Mouse (Mus musculus): ENCODE measurements around the gene Ctc1. TPM values are rescaled to one million over a fixed set of nuclear protein-coding genes. Genes with fewer than 3 reads are reported as not detected.

The Ctc1 gene
- 3.9 TPM for polyA plus RNA-seq (2014; fragmentation: Illumina TruSeq; extraction: RNeasy Lipid Tissue Mini Kit (QIAGEN cat#74804); ENCODE audit: low read depth, low replicate concordance)

GRCm38 (mm10) chr11:69015644-69016441 is at the start of gene Ctc1:
Ctc1 (plus strand) TSS chr11:69015911.

GRCm38 (mm10) chr11:68967337-68968282 is 48.1 kb upstream of the Ctc1 start, which contains the start of gene Slc25a35:
Slc25a35 (plus strand) TSS chr11:68968131.

GRCm38 (mm10) chr11:68975085-68975484 is 40.6 kb upstream of the Ctc1 start, which contains the start of gene Rangrf:
Rangrf (minus strand) TSS chr11:68975185.

GRCm38 (mm10) chr11:69008182-69009121 is 7.3 kb upstream of the Ctc1 start, which contains the start of gene Pfas:
Pfas (minus strand) TSS chr11:69008460.

GRCm38 (mm10) chr11:69045531-69046394 is 30.1 kb downstream of the Ctc1 start, which contains the start of gene Aurkb:
Aurkb (plus strand) TSS chr11:69045647.

GRCm38 (mm10) chr11:69059357-69059974 is 43.8 kb downstream of the Ctc1 start, which contains the start of gene Borcs6:
Borcs6 (plus strand) TSS chr11:69059717.

GRCm38 (mm10) chr11:69070590-69071222 is 55.0 kb downstream of the Ctc1 start, which contains the start of gene Tmem107:
Tmem107 (plus strand) TSS chr11:69070806.

Other genes starting within 250 kb of the Ctc1 start
- 251 TPM for gene Ndel1, start 144.1 kb upstream of the Ctc1 start, polyA plus RNA-seq (2014; fragmentation: Illumina TruSeq; extraction: RNeasy Lipid Tissue Mini Kit (QIAGEN cat#74804); ENCODE audit: low read depth, low replicate concordance)
- gene Rnf222, start 127.4 kb upstream of the Ctc1 start, polyA plus RNA-seq (2014; fragmentation: Illumina TruSeq; extraction: RNeasy Lipid Tissue Mini Kit (QIAGEN cat#74804); ENCODE audit: low read depth, low replicate concordance), result not detected
- gene Rpl26, start 114.3 kb upstream of the Ctc1 start, polyA plus RNA-seq (2014; fragmentation: Illumina TruSeq; extraction: RNeasy Lipid Tissue Mini Kit (QIAGEN cat#74804); ENCODE audit: low read depth, low replicate concordance), result 170 TPM
- 0.65 TPM for gene Odf4, start 88.8 kb upstream of the Ctc1 start, polyA plus RNA-seq (2014; fragmentation: Illumina TruSeq; extraction: RNeasy Lipid Tissue Mini Kit (QIAGEN cat#74804); ENCODE audit: low read depth, low replicate concordance)
- 3.4 TPM for gene Arhgef15, start 58.4 kb upstream of the Ctc1 start, polyA plus RNA-seq (2014; fragmentation: Illumina TruSeq; extraction: RNeasy Lipid Tissue Mini Kit (QIAGEN cat#74804); ENCODE audit: low read depth, low replicate concordance)
- gene Slc25a35, start 47.8 kb upstream of the Ctc1 start, polyA plus RNA-seq (2014; fragmentation: Illumina TruSeq; extraction: RNeasy Lipid Tissue Mini Kit (QIAGEN cat#74804); ENCODE audit: low read depth, low replicate concordance), result 21.4 TPM
- gene Rangrf, start 40.7 kb upstream of the Ctc1 start, polyA plus RNA-seq (2014; fragmentation: Illumina TruSeq; extraction: RNeasy Lipid Tissue Mini Kit (QIAGEN cat#74804); ENCODE audit: low read depth, low replicate concordance), result 11.7 TPM
- gene Pfas, start 7.5 kb upstream of the Ctc1 start, polyA plus RNA-seq (2014; fragmentation: Illumina TruSeq; extraction: RNeasy Lipid Tissue Mini Kit (QIAGEN cat#74804); ENCODE audit: low read depth, low replicate concordance), result 7.2 TPM
- 0.24 TPM for gene Aurkb, start 29.7 kb downstream of the Ctc1 start, polyA plus RNA-seq (2014; fragmentation: Illumina TruSeq; extraction: RNeasy Lipid Tissue Mini Kit (QIAGEN cat#74804); ENCODE audit: low read depth, low replicate concordance)
- gene Borcs6, start 43.8 kb downstream of the Ctc1 start, polyA plus RNA-seq (2014; fragmentation: Illumina TruSeq; extraction: RNeasy Lipid Tissue Mini Kit (QIAGEN cat#74804); ENCODE audit: low read depth, low replicate concordance), result 2.9 TPM
- gene Tmem107, start 54.9 kb downstream of the Ctc1 start, polyA plus RNA-seq (2014; fragmentation: Illumina TruSeq; extraction: RNeasy Lipid Tissue Mini Kit (QIAGEN cat#74804); ENCODE audit: low read depth, low replicate concordance), result 3.8 TPM
- 62.6 TPM for gene Vamp2, start 72.6 kb downstream of the Ctc1 start, polyA plus RNA-seq (2014; fragmentation: Illumina TruSeq; extraction: RNeasy Lipid Tissue Mini Kit (QIAGEN cat#74804); ENCODE audit: low read depth, low replicate concordance)
- 0.24 TPM for gene Per1, start 79.3 kb downstream of the Ctc1 start, polyA plus RNA-seq (2014; fragmentation: Illumina TruSeq; extraction: RNeasy Lipid Tissue Mini Kit (QIAGEN cat#74804); ENCODE audit: low read depth, low replicate concordance)
- not detected for gene Hes7, start 104.5 kb downstream of the Ctc1 start, polyA plus RNA-seq (2014; fragmentation: Illumina TruSeq; extraction: RNeasy Lipid Tissue Mini Kit (QIAGEN cat#74804); ENCODE audit: low read depth, low replicate concordance)
- gene 9130213A22Rik, start 106.7 kb downstream of the Ctc1 start, polyA plus RNA-seq (2014; fragmentation: Illumina TruSeq; extraction: RNeasy Lipid Tissue Mini Kit (QIAGEN cat#74804); ENCODE audit: low read depth, low replicate concordance), result not detected
- not detected for gene Aloxe3, start 110.0 kb downstream of the Ctc1 start, polyA plus RNA-seq (2014; fragmentation: Illumina TruSeq; extraction: RNeasy Lipid Tissue Mini Kit (QIAGEN cat#74804); ENCODE audit: low read depth, low replicate concordance)
- not detected for gene Alox12b, start 141.1 kb downstream of the Ctc1 start, polyA plus RNA-seq (2014; fragmentation: Illumina TruSeq; extraction: RNeasy Lipid Tissue Mini Kit (QIAGEN cat#74804); ENCODE audit: low read depth, low replicate concordance)
- not detected for gene Alox8, start 181.9 kb downstream of the Ctc1 start, polyA plus RNA-seq (2014; fragmentation: Illumina TruSeq; extraction: RNeasy Lipid Tissue Mini Kit (QIAGEN cat#74804); ENCODE audit: low read depth, low replicate concordance)
- not detected for gene Gucy2e, start 221.1 kb downstream of the Ctc1 start, polyA plus RNA-seq (2014; fragmentation: Illumina TruSeq; extraction: RNeasy Lipid Tissue Mini Kit (QIAGEN cat#74804); ENCODE audit: low read depth, low replicate concordance)